Mouse (Mus musculus) heart, adult 18-20 months (tissue): ENCODE results near the gene Mvb12b. TPM values are rescaled to one million over a fixed set of nuclear protein-coding genes. Genes with fewer than 3 reads are reported as not detected.

Source experiments
- DNase-seq, 2 experiments: peaks; one replicate each; pipeline ENCODE4 v3.0.0; 2021 to 2022; ENCODE audit warnings: mixed read lengths in 1 of 2
- total RNA-seq, 2 experiments: library from RNA; stranded (reverse); gene quantifications; 2 replicates each; pipeline ENCODE4 v1.2.3; 2021

Mvb12b gene
- total RNA-seq, 2 experiments from 2014 or later: 18.7 to 22.5 TPM

DNA sequence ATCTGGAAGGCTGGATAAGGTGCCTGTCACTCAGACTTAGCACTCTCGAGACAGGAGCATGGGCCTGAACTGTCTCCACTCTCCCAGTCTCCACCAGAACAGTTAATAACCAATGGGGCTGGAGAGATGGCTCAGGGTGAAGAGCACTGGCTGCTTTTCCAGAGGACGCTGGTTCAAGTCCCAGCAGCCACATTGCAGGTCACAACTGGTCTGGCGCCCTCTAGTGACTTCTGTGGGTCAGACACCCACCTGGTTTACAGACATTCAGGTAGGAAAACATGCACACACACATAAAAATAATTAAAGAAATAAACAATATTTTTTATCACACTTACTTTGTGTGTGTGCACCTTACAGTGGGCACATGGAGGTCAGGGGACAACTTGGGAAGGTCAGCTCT is 191.3 kb downstream of the Mvb12b start:
- no peak for DNase-seq

DNA sequence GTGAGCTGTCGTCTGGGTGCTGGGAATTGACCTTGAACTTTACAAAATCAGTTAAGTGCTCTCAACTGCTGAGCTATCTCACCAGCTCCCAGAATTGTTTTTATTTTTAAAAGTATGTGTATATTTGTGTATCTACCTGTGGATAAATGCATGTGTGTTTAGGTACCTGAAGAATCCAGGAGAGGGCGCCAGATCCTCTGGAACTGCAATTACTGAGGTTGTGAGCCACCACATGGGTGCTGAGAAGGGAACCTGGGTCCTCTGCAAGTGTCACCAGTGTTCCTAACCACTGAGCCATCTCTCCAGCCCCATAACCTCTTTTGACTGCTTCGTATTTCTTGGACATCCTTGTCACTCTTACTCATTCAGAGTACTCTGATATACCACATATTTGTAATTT is 193.8 kb downstream of the Mvb12b start:
- no peak for DNase-seq

DNA sequence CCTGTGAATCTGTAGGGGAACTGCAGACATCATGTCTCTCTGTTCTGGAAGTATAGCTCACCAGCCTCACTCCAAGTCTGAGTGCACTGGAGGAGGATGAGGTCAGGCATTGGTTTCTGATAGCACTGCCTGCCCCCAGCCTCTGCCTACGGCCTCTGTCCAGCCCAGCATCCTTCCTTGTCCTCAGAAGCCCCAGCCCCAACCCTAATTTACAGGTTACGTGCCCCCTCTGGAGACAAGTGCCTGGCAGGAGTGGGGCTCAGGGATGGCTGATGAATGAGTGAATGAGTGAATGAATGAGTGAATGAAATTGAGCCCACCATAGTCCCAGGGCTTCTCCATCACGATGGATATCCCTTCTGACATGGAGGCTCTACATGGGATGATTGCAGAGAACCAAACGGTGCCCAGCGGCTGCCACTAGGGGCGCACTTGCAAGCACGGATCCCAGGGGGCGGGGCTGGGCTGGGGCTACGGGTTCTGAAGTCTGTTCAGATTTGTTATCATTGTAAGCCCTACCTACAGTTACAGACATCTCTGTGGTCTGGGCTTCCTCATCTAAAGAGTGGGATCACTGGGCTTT is 197.8 kb downstream of the Mvb12b start:
- no peak for DNase-seq

DNA sequence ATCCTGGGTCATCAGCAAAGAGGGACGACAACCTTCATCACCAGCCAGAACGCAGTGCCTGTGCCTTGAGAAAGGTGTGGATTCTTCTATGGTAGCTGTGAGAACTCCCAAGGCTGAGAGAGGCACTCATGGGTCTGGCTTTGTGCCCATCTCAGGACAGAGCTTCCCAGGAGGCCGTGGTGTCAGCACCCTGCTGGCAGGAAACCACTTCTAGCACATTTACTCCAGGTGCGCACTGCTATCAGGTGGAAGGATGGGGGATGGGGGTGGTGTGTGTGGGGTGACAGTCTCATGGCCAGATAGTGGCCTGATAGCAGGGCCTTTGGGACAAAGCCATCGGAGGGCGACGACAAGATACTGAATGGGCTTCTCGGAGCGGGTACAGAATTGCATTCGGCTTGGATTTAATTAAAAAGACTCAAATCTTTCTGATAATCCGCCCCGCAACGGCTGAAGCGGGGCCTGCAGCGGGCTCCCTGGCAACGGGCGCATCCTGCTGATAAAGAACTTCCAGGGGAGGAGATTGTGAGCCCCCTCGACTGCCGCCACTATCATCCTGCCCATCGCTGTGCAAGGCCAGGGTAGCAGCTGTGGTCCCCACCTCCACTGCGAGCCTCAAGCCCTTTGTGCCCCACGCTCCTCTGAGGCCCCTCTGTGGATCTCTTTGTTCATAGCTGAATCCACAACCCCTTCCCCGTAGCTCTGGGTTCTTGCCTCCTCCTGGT is 198.4 kb downstream of the Mvb12b start:
- no peak for DNase-seq

DNA sequence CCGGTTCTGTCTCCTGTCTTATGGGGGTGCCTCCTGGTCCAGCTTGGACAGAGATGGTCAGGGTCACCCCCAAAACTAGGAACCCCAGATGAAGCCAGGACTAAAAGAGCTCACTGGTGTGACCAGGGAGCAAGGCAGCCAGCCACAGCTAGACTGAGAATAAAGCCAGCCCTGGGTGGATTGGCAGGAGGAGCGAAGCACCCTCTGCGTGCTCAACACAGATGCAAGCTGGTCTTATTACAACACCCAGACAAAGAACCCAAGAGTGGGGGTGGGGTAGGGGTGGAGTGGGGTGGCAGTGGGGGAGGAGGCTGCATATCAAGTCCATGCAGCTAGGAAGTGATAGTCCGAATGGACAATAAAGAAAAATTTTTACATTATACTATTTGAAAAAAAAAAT is 204.2 kb downstream of the Mvb12b start:
- DNase-seq: no peak

DNA sequence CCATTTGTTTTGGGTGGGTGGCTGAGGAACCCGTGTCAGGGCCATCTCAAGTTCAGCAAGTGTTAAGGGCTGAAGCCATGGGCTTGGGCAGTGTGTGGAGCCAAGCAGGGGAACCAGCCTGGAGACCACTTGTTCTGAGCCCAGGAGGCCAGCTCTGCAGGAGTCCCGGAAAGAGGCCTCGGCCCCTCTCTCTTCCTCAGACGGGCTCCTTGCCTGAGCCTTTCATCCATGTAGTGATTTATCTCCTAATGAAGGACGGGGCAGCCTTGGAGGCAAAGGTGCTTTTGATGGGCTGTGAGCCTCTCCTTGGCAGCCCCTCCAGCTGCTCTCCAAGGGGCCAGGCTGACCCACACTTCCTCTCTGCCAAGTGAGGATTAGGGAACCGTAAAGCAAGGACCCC is 204.7 kb downstream of the Mvb12b start:
- no peak for DNase-seq

DNA sequence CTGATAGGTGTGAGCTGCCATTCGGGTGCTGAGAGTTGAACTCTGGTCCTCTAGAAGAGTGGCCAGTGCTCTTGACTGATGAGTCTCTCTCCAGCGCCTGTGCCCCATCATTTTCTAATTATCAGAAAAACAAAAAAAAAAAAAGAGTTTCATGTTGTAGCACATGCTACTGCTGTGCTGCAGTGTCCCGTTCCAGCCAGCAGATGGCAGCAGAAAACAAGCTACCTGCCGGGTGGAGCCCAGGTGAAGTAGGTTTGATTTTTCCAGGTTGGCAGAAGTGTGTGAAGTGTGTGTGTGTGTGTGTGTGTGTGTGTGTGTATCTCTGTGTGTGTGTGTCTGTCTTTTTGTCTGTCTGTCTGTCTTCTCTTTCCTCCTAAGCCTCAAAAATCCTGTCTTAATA is 205.5 kb downstream of the Mvb12b start:
- peak; percentile 32 to 70 for DNase-seq

Other genes starting within 250 kb of the Mvb12b start
- gene Lmx1b, start 247.4 kb downstream of the Mvb12b start, total RNA-seq: under 1 TPM in 1 of 2 experiments, not detected in 1; 0.05 TPM